Mouse (Mus musculus) brain, embryonic 14.5 days (tissue): ENCODE measurements around the gene Tnnt1.

Experiments used
- CTCF ChIP-seq: fragments of 200-500 bp; IDR thresholded peaks from 2 replicates; pipeline ENCODE4 v1.5.1; 2012; ENCODE audit warnings: inconsistent platforms, mild to moderate bottlenecking, moderate library complexity, borderline replicate concordance; ENCODE audit not compliant: insufficient read depth, insufficient read length; ENCODE audit errors: extremely low read depth
- POLR2A ChIP-seq: fragments of 200-500 bp; IDR thresholded peaks from 2 replicates; pipeline ENCODE4 v1.6.1; 2012; ENCODE audit warnings: mild to moderate bottlenecking, inconsistent platforms, borderline replicate concordance; ENCODE audit not compliant: poor library complexity, insufficient read depth, insufficient read length, severe bottlenecking; ENCODE audit errors: extremely low read depth

DNA sequence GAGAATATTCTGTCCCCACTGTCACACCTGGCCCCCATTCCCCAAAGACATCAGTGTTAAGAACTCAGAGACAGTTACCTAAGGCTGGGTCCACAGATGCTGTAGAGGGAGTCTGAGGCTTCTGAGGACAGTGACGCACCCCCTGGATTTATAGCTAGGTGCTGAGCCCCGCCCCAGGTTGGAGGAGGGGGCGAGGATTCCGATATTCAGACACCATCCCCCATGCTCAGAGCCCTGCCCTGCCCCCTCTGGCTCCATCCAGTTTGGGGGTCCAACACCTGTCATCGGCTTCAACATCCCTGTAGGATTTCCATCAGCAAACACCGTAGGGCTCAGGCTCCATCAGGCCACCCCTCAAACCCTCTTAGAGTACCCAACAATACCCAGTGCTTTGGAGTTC, 329 bp downstream of the Tnnt1 start:
- TF ChIP-seq CTCF (no peak), POLR2A (no peak)
